Mouse (Mus musculus) forebrain, embryonic 16.5 days (tissue): ENCODE measurements around the gene Bnc2. TPM values are rescaled to one million over a fixed set of nuclear protein-coding genes. Genes with fewer than 3 reads are reported as not detected.

Source experiments
- ATAC-seq: fragments of 200-750 bp; cut with Nextera tagmentation; 2 replicates; pipeline ENCODE4 v1.8.0; 2017; ENCODE audit warnings: mild to moderate bottlenecking, moderate library complexity
- H3K27ac ChIP-seq: fragments of 300-500 bp; sonication (generic); 2 replicates; pipeline ENCODE4 v1.5.1; 2014; ENCODE audit warnings: low read length, control low read depth
- H3K27me3 ChIP-seq: fragments of 300-500 bp; sonication (generic); replicated peaks from 2 replicates; pipeline ENCODE4 v1.6.1; 2014; ENCODE audit warnings: low read length; ENCODE audit not compliant: control insufficient read depth, insufficient read depth
- H3K36me3 ChIP-seq: fragments of 300-500 bp; sonication (generic); 2 replicates; pipeline ENCODE4 v1.6.1; 2014; ENCODE audit not compliant: control insufficient read depth, insufficient read depth
- H3K4me1 ChIP-seq: fragments of 300-500 bp; sonication (generic); replicated peaks from 2 replicates; pipeline ENCODE4 v1.6.1; 2014; ENCODE audit warnings: low read length; ENCODE audit not compliant: control insufficient read depth, insufficient read depth
- H3K4me2 ChIP-seq: fragments of 300-500 bp; sonication (generic); 2 replicates; pipeline ENCODE4 v1.6.1; 2014; ENCODE audit warnings: mild to moderate bottlenecking, low read length, control low read depth
- H3K4me3 ChIP-seq: fragments of 300-500 bp; sonication (generic); replicated peaks from 2 replicates; pipeline ENCODE4 v1.5.1; 2014; ENCODE audit warnings: mild to moderate bottlenecking, low read length, control low read depth
- H3K9ac ChIP-seq: fragments of 300-500 bp; sonication (generic); replicated peaks from 2 replicates; pipeline ENCODE4 v1.6.1; 2014; ENCODE audit warnings: low read depth, low read length, control low read depth
- H3K9me3 ChIP-seq: fragments of 300-500 bp; sonication (generic); 2 replicates; pipeline ENCODE4 v1.6.1; 2016; ENCODE audit warnings: low read length; ENCODE audit not compliant: control insufficient read depth
- WGBS: fragments of 180-500 bp; shearing (Covaris S2); extraction: QIAGEN DNeasy Blood & Tissue Kit; methylation state at CpG from one replicate; pipeline ENCODE4 v1.1.7; 2014; 5-methylcytosine and 5-hydroxymethylcytosine counted together
- polyA plus RNA-seq: library from polyadenylated mRNA; unstranded; fragments of >200 nt; fragmentation: Nextera tagmentation; extraction: Ambion mirVana; gene quantifications from 2 replicates; pipeline ENCODE4 v1.2.1, GENCODE M21; 2015

The Bnc2 gene
- polyA plus RNA-seq, 1 experiment from 2014 or later: 2.5 TPM

- H3K4me1 ChIP-seq: no peaks in the 10 kb centered on the region
- ATAC-seq: no peak
- 83% methylated on average over 6 of the region's 6 CpGs for WGBS
- no peak overlapping the region for H3K27ac ChIP-seq
- no peaks in the 10 kb centered on the region for H3K9me3 ChIP-seq
- H3K36me3 ChIP-seq: no peaks in the 10 kb centered on the region
- H3K9ac ChIP-seq: no peak overlapping the region
- H3K27me3 ChIP-seq: no peaks in the 10 kb centered on the region
- no peak overlapping the region for H3K4me2 ChIP-seq
- no peak overlapping the region for H3K4me3 ChIP-seq
Measured at GRCm38 (mm10) chr4:84580260-84580952, 94.7 kb downstream of the Bnc2 start.

GRCm38 (mm10) chr4:84578296-84578695 lies 96.8 kb downstream of the Bnc2 start:
- Histone ChIP-seq H3K9ac (no peak overlapping the region), H3K4me1 (no peaks in the 10 kb centered on the region), H3K36me3 (no peaks in the 10 kb centered on the region), H3K27ac (no peak overlapping the region), H3K27me3 (no peaks in the 10 kb centered on the region), H3K9me3 (no peaks in the 10 kb centered on the region), H3K4me2 (no peak overlapping the region), H3K4me3 (no peak overlapping the region)
- WGBS: 98% methylated on average over 1 of the region's 1 CpGs
- no peak for ATAC-seq

- WGBS: 32% methylated on average over 8 of the region's 8 CpGs
- H3K4me1 ChIP-seq: no peaks in the 10 kb centered on the region
- no peaks in the 10 kb centered on the region for H3K27me3 ChIP-seq
- H3K4me3 ChIP-seq: no peak overlapping the region
- H3K27ac ChIP-seq: no peak overlapping the region
- H3K4me2 ChIP-seq: no peak overlapping the region
- H3K9me3 ChIP-seq: no peaks in the 10 kb centered on the region
- no peak overlapping the region for H3K9ac ChIP-seq
- no peak for ATAC-seq
- H3K36me3 ChIP-seq: no peaks in the 10 kb centered on the region
Measured at GRCm38 (mm10) chr4:84566123-84566522, 109.0 kb downstream of the Bnc2 start.

GRCm38 (mm10) chr4:84545204-84545871 lies 129.7 kb downstream of the Bnc2 start:
- H3K4me2 ChIP-seq: peak overlapping the region; percentile 99
- H3K4me3 ChIP-seq: peak overlapping the region; percentile 60
- H3K27ac ChIP-seq: no peak overlapping the region
- ATAC-seq: peak; percentile 90
- no peaks in the 10 kb centered on the region for H3K36me3 ChIP-seq
- H3K4me1 ChIP-seq: peaks cover 8% of the 10 kb centered on the region
- WGBS: under 1% methylated on average over 62 of the region's 62 CpGs
- peak overlapping the region; percentile 65 for H3K9ac ChIP-seq
- H3K9me3 ChIP-seq: no peaks in the 10 kb centered on the region
- peaks cover 20% of the 10 kb centered on the region for H3K27me3 ChIP-seq

GRCm38 (mm10) chr4:84544646-84545045 lies 130.4 kb downstream of the Bnc2 start:
- H3K9me3 ChIP-seq: no peaks in the 10 kb centered on the region
- no peak overlapping the region for H3K27ac ChIP-seq
- ATAC-seq: no peak
- WGBS: 42% methylated on average over 2 of the region's 2 CpGs
- no peak overlapping the region for H3K4me2 ChIP-seq
- no peak overlapping the region for H3K9ac ChIP-seq
- H3K27me3 ChIP-seq: peaks cover 20% of the 10 kb centered on the region
- peaks cover 8% of the 10 kb centered on the region for H3K4me1 ChIP-seq
- H3K4me3 ChIP-seq: no peak overlapping the region
- no peaks in the 10 kb centered on the region for H3K36me3 ChIP-seq

GRCm38 (mm10) chr4:84540531-84540930 lies 134.5 kb downstream of the Bnc2 start:
- no peak overlapping the region for H3K9ac ChIP-seq
- no peak overlapping the region for H3K4me2 ChIP-seq
- H3K27ac ChIP-seq: no peak overlapping the region
- no peak overlapping the region for H3K4me3 ChIP-seq
- no peaks in the 10 kb centered on the region for H3K36me3 ChIP-seq
- WGBS: 67% methylated on average over 6 of the region's 6 CpGs
- H3K9me3 ChIP-seq: no peaks in the 10 kb centered on the region
- no peak for ATAC-seq
- peaks cover 1% of the 10 kb centered on the region; the same call in 1 of the 2 replicates for H3K4me1 ChIP-seq
- peaks cover 11% of the 10 kb centered on the region for H3K27me3 ChIP-seq

- no peaks in the 10 kb centered on the region for H3K4me1 ChIP-seq
- ATAC-seq: no peak
- peaks cover 10% of the 10 kb centered on the region for H3K27me3 ChIP-seq
- 80% methylated on average over 8 of the region's 8 CpGs for WGBS
- no peak overlapping the region for H3K9ac ChIP-seq
- H3K27ac ChIP-seq: no peak overlapping the region
- H3K4me2 ChIP-seq: no peak overlapping the region
- H3K4me3 ChIP-seq: no peak overlapping the region
- no peaks in the 10 kb centered on the region for H3K36me3 ChIP-seq
- H3K9me3 ChIP-seq: no peaks in the 10 kb centered on the region
Measured at GRCm38 (mm10) chr4:84539396-84539795, 135.7 kb downstream of the Bnc2 start.

- no peak overlapping the region for H3K27ac ChIP-seq
- H3K27me3 ChIP-seq: no peaks in the 10 kb centered on the region
- ATAC-seq: peak; percentile 85
- no peak overlapping the region for H3K4me3 ChIP-seq
- peaks cover 11% of the 10 kb centered on the region for H3K4me1 ChIP-seq
- no peaks in the 10 kb centered on the region for H3K36me3 ChIP-seq
- no peaks in the 10 kb centered on the region for H3K9me3 ChIP-seq
- 34% methylated on average over 11 of the region's 11 CpGs for WGBS
- no peak overlapping the region for H3K9ac ChIP-seq
- no peak overlapping the region for H3K4me2 ChIP-seq
Measured at GRCm38 (mm10) chr4:84528886-84529789, 145.9 kb downstream of the Bnc2 start.

GRCm38 (mm10) chr4:84528358-84528757 lies 146.7 kb downstream of the Bnc2 start:
- WGBS: 20% methylated on average over 2 of the region's 2 CpGs
- no peak overlapping the region for H3K4me3 ChIP-seq
- ATAC-seq: no peak
- H3K4me1 ChIP-seq: peaks cover 17% of the 10 kb centered on the region
- no peak overlapping the region for H3K4me2 ChIP-seq
- H3K27me3 ChIP-seq: no peaks in the 10 kb centered on the region
- no peak overlapping the region for H3K27ac ChIP-seq
- no peaks in the 10 kb centered on the region for H3K36me3 ChIP-seq
- H3K9ac ChIP-seq: no peak overlapping the region
- no peaks in the 10 kb centered on the region for H3K9me3 ChIP-seq
